Mouse (Mus musculus): ENCODE measurements around the gene Rgcc. TPM values are rescaled to one million over a fixed set of nuclear protein-coding genes. Genes with fewer than 3 reads are reported as not detected.

Rgcc gene
- polyA plus RNA-seq, 1 experiment from 2014 or later: 645 TPM

GRCm38 (mm10) chr14:79272991-79273390 is 28.5 kb downstream of the Rgcc start:
- H3K36me3 ChIP-seq (ENCODE audit: insufficient read depth, low read length): no peaks in the 10 kb centered on the region
- DNase-seq (ENCODE audit: low spot score) (no peak), ATAC-seq (no peak)
- H3K27me3 ChIP-seq (replicated peaks; ENCODE audit: insufficient read depth, low read length): no peaks in the 10 kb centered on the region
- H3K27ac ChIP-seq (ENCODE audit: low read length): peak overlapping the region; percentile 87
- no peak overlapping the region for H3K4me2 ChIP-seq (replicated peaks; ENCODE audit: low read depth, low read length)
- H3K4me1 ChIP-seq (ENCODE audit: insufficient read depth, low read depth, low read length): peaks cover 14% of the 10 kb centered on the region; the same call in 1 of the 2 replicates
- TF ChIP-seq CTCF (IDR thresholded peaks at IDR 0.05) (no peak), EP300 (IDR thresholded peaks at IDR 0.05) (no peak)
- H3K9me3 ChIP-seq (ENCODE audit: low read length): no peaks in the 10 kb centered on the region
- H3K4me3 ChIP-seq (ENCODE audit: low read depth, low read length): no peak overlapping the region
- WGBS: 70% methylated on average over 9 of the region's 9 CpGs
- H3K9ac ChIP-seq (replicated peaks; ENCODE audit: low read depth): no peak overlapping the region

DNA sequence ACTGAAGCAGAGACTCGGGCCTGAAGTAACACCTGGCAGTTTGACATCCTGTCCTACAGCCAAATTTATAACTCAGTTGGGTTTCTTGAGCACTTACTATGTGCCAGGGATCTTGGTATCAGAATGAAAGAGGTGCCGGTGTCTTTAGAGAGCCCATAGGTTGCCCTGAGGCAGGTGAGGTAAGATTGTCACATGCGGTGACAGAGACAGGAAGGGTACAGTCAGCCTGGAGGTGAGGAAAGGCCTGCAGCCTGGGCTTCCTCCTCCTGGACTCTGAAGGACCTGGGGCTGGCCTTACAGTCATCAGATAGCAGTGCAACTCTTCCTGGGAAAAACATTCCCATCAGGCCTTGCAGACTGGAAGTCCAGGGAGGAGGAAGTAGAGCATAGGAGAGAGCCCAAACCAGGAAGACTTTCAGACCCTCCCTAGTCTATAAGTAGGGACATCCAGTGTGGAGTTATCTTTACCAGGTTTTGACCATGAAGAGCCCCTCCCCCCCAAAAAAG is 29.2 kb downstream of the Rgcc start:
- Histone ChIP-seq H3K4me3 (ENCODE audit: low read depth, low read length) (no peak overlapping the region), H3K4me2 (replicated peaks; ENCODE audit: low read depth, low read length) (no peak overlapping the region), H3K9me3 (ENCODE audit: low read length) (no peaks in the 10 kb centered on the region), H3K4me1 (ENCODE audit: insufficient read depth, low read depth, low read length) (peaks cover 14% of the 10 kb centered on the region; the same call in 1 of the 2 replicates), H3K9ac (replicated peaks; ENCODE audit: low read depth) (no peak overlapping the region), H3K27ac (ENCODE audit: low read length) (no peak overlapping the region), H3K36me3 (ENCODE audit: insufficient read depth, low read length) (no peaks in the 10 kb centered on the region), H3K27me3 (replicated peaks; ENCODE audit: insufficient read depth, low read length) (no peaks in the 10 kb centered on the region)
- WGBS: 87% methylated on average over 3 of the region's 3 CpGs
- ATAC-seq (no peak), DNase-seq (ENCODE audit: low spot score) (no peak)
- TF ChIP-seq EP300 (IDR thresholded peaks at IDR 0.05) (no peak), CTCF (IDR thresholded peaks at IDR 0.05) (no peak)

DNA sequence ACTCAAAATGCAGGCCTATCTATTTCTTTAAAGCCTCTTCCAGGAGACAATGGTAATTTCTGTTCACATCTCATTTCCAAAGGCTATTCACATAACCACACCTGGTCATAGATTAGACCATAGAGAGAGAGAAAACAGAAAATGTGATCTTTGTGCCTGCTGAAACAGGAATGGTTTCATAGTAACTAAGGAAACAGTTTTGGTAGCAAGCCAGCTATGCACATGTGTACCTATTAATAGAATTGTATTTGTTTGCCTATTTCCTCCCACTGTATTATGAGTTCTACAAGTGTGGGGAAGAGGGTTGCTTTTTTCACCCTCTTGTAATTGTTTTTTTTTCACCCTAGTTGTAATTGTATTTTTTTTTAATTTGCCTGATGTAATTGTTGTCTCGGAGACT is 31.9 kb downstream of the Rgcc start:
- Histone ChIP-seq H3K36me3 (ENCODE audit: insufficient read depth, low read length) (no peaks in the 10 kb centered on the region), H3K4me3 (ENCODE audit: low read depth, low read length) (no peak overlapping the region), H3K27me3 (replicated peaks; ENCODE audit: insufficient read depth, low read length) (no peaks in the 10 kb centered on the region), H3K27ac (ENCODE audit: low read length) (no peak overlapping the region), H3K9ac (replicated peaks; ENCODE audit: low read depth) (no peak overlapping the region), H3K9me3 (ENCODE audit: low read length) (no peaks in the 10 kb centered on the region), H3K4me1 (ENCODE audit: insufficient read depth, low read depth, low read length) (peaks cover 6% of the 10 kb centered on the region; the same call in 1 of the 2 replicates), H3K4me2 (replicated peaks; ENCODE audit: low read depth, low read length) (no peak overlapping the region)
- peak; percentile 84 for DNase-seq (ENCODE audit: low spot score)
- no peak for ATAC-seq
- 38% methylated on average over 1 of the region's 1 CpGs for WGBS
- TF ChIP-seq EP300 (IDR thresholded peaks at IDR 0.05) (peak; percentile 23; the same call in 1 of the 2 replicates), CTCF (IDR thresholded peaks at IDR 0.05) (no peak)

DNA sequence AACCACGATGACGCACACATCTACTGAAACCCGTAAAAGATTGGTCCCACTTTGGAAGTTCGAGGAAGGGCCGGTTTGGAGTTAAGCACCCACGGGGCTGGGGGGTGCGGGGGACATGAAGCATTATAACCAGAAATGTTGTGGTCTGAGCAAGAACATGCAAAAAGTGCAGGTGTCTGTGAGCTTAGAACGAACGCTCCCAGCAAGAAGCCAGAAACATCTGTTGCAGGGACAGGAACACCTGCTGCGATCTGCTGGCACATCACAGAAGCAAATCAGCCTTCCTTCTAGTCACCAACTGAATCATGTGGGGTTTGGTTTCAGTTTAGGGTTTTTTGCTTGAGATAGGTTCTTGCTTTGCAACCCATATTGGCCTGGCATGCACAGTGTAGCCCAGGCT is 33.6 kb downstream of the Rgcc start:
- H3K4me2 ChIP-seq (replicated peaks; ENCODE audit: low read depth, low read length): no peak overlapping the region
- ATAC-seq: no peak

DNA sequence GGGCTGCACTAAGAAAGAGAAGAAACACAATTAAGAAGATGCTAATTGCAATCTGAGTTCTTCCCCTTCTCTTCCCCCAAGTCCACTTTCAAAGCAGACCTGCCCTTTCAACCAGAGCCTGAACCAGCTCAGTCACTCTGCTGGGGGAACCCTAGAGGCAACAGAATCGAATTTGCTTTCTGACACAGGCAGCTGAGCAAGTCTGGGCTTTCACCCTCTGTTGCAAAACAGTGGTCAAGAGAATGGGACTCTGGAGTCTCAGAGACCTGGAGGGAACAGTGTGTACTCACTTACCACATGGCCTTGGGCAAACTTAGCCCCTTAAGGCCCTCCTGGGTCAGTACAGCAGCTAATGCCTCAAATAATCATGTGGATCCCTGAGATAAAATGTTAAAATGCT is 34.1 kb downstream of the Rgcc start:
- H3K9me3 ChIP-seq (ENCODE audit: low read length): no peaks in the 10 kb centered on the region
- no peak for TF ChIP-seq CTCF (IDR thresholded peaks at IDR 0.05)
- no peak for TF ChIP-seq EP300 (IDR thresholded peaks at IDR 0.05)
- WGBS: 55% methylated on average over 1 of the region's 1 CpGs

More for the DNA sequence above, 33.6 kb downstream of the Rgcc start:
- Histone ChIP-seq H3K36me3 (ENCODE audit: insufficient read depth, low read length) (no peaks in the 10 kb centered on the region), H3K27me3 (replicated peaks; ENCODE audit: insufficient read depth, low read length) (no peaks in the 10 kb centered on the region), H3K9ac (replicated peaks; ENCODE audit: low read depth) (no peak overlapping the region), H3K4me1 (ENCODE audit: insufficient read depth, low read depth, low read length) (peaks cover 2% of the 10 kb centered on the region; the same call in 1 of the 2 replicates), H3K27ac (ENCODE audit: low read length) (peak overlapping the region; percentile 1; the same call in 1 of the 2 replicates), H3K4me3 (ENCODE audit: low read depth, low read length) (no peak overlapping the region), H3K9me3 (ENCODE audit: low read length) (no peaks in the 10 kb centered on the region)
- 91% methylated on average over 10 of the region's 10 CpGs for WGBS
- no peak for TF ChIP-seq CTCF (IDR thresholded peaks at IDR 0.05)
- TF ChIP-seq EP300 (IDR thresholded peaks at IDR 0.05): no peak
- no peak for DNase-seq (ENCODE audit: low spot score)

GRCm38 (mm10) chr14:79266408-79266807 is 35.0 kb downstream of the Rgcc start:
- ATAC-seq: no peak
- no peak overlapping the region for H3K9ac ChIP-seq (replicated peaks; ENCODE audit: low read depth)
- H3K27me3 ChIP-seq (replicated peaks; ENCODE audit: insufficient read depth, low read length): no peaks in the 10 kb centered on the region
- no peaks in the 10 kb centered on the region for H3K36me3 ChIP-seq (ENCODE audit: insufficient read depth, low read length)
- H3K4me2 ChIP-seq (replicated peaks; ENCODE audit: low read depth, low read length): no peak overlapping the region
- H3K9me3 ChIP-seq (ENCODE audit: low read length): no peaks in the 10 kb centered on the region
- no peak overlapping the region for H3K27ac ChIP-seq (ENCODE audit: low read length)
- H3K4me1 ChIP-seq (ENCODE audit: insufficient read depth, low read depth, low read length): no peaks in the 10 kb centered on the region
- TF ChIP-seq CTCF (IDR thresholded peaks at IDR 0.05): no peak
- no peak for TF ChIP-seq EP300 (IDR thresholded peaks at IDR 0.05)
- DNase-seq (ENCODE audit: low spot score): no peak
- H3K4me3 ChIP-seq (ENCODE audit: low read depth, low read length): no peak overlapping the region

More for the DNA sequence above, 34.1 kb downstream of the Rgcc start:
- ATAC-seq (no peak), DNase-seq (ENCODE audit: low spot score) (no peak)
- no peak overlapping the region for H3K4me2 ChIP-seq (replicated peaks; ENCODE audit: low read depth, low read length)
- H3K36me3 ChIP-seq (ENCODE audit: insufficient read depth, low read length): no peaks in the 10 kb centered on the region
- H3K4me1 ChIP-seq (ENCODE audit: insufficient read depth, low read depth, low read length): no peaks in the 10 kb centered on the region
- no peak overlapping the region for H3K27ac ChIP-seq (ENCODE audit: low read length)
- H3K27me3 ChIP-seq (replicated peaks; ENCODE audit: insufficient read depth, low read length): no peaks in the 10 kb centered on the region
- H3K4me3 ChIP-seq (ENCODE audit: low read depth, low read length): no peak overlapping the region
- no peak overlapping the region for H3K9ac ChIP-seq (replicated peaks; ENCODE audit: low read depth)

GRCm38 (mm10) chr14:79265738-79266137 is 35.7 kb downstream of the Rgcc start:
- H3K4me3 ChIP-seq (ENCODE audit: low read depth, low read length): no peak overlapping the region
- TF ChIP-seq EP300 (IDR thresholded peaks at IDR 0.05) (no peak), CTCF (IDR thresholded peaks at IDR 0.05) (no peak)
- no peak overlapping the region for H3K4me2 ChIP-seq (replicated peaks; ENCODE audit: low read depth, low read length)

More at GRCm38 (mm10) chr14:79265738-79266137, 35.7 kb downstream of the Rgcc start:
- 77% methylated on average over 6 of the region's 6 CpGs for WGBS
- no peak overlapping the region for H3K9ac ChIP-seq (replicated peaks; ENCODE audit: low read depth)
- DNase-seq (ENCODE audit: low spot score) (no peak), ATAC-seq (no peak)
- no peaks in the 10 kb centered on the region for H3K4me1 ChIP-seq (ENCODE audit: insufficient read depth, low read depth, low read length)
- no peaks in the 10 kb centered on the region for H3K27me3 ChIP-seq (replicated peaks; ENCODE audit: insufficient read depth, low read length)
- H3K36me3 ChIP-seq (ENCODE audit: insufficient read depth, low read length): no peaks in the 10 kb centered on the region
- no peaks in the 10 kb centered on the region for H3K9me3 ChIP-seq (ENCODE audit: low read length)
- no peak overlapping the region for H3K27ac ChIP-seq (ENCODE audit: low read length)

All from lung, postnatal 0 days (tissue).